25 mouse cellular contexts compared by ENCODE assay signal in genomic region chr2:9860698-9861097, GRCm38 (mm10). TPM values are rescaled to one million over a fixed set of nuclear protein-coding genes. Genes with fewer than 3 reads are reported as not detected.
A peak's percentile ranks its signal among the peaks of the same experiment; 100 is the strongest.
DNase-seq lines count a peak whose midpoint lies in the region; ATAC-seq and TF ChIP-seq lines count a peak whose summit lies in the region.
"Had no signal": no experiment of that assay in that cellular context is flagged by ENCODE, and none has a peak within 500 bp of the region (broad histone marks: within the 10 kb centered on the region; RNA-seq: fewer than 3 reads in every experiment).

No protein-coding gene starts in this region.

- peak; percentile 73 for DNase-seq in R1 (ENCODE audit: low read depth, low spot score)
- no peak for DNase-seq in forebrain, embryonic 10.5 days (ENCODE audit: extremely low spot score, low spot score)
- DNase-seq in thymus, postnatal 36 days: no peak
- no peak for DNase-seq in heart, postnatal 4 days
- DNase-seq: adrenal gland, postnatal 10 days; cerebellum, adult 11-12 months; cerebellum, adult 9-10 months; cerebellum, postnatal 36 days; gastrocnemius, postnatal 36 days; heart, adult 18-20 months; heart, postnatal 14 days had no signal

- H3K36me3 ChIP-seq in ES-Bruce4 (ENCODE audit: control insufficient read depth, insufficient read depth, low read length, poor library complexity, severe bottlenecking): no peaks in the 10 kb centered on the region
- H3K36me3 ChIP-seq in forebrain, embryonic 10.5 days (replicated peaks): no peaks in the 10 kb centered on the region
- no peaks in the 10 kb centered on the region for H3K36me3 ChIP-seq in neural tube, embryonic 15.5 days
- H3K36me3 ChIP-seq: forebrain, embryonic 15.5 days; heart, embryonic 10.5 days; heart, embryonic 15.5 days; hindbrain, embryonic 15.5 days had no signal

- H3K9me3 ChIP-seq in ES-Bruce4 (replicated peaks; ENCODE audit: control insufficient read depth, insufficient read depth, low read length, poor library complexity, severe bottlenecking): no peaks in the 10 kb centered on the region
- H3K9me3 ChIP-seq in forebrain, embryonic 10.5 days: no peaks in the 10 kb centered on the region
- no peaks in the 10 kb centered on the region for H3K9me3 ChIP-seq in neural tube, embryonic 15.5 days (replicated peaks)
- H3K9me3 ChIP-seq: embryonic facial prominence, embryonic 10.5 days; forebrain, embryonic 15.5 days; heart, embryonic 10.5 days; heart, embryonic 15.5 days; hindbrain, embryonic 15.5 days had no signal

- no peak for TF ChIP-seq POLR2A in ES-Bruce4 (IDR thresholded peaks at IDR 0.05; ENCODE audit: insufficient read depth, low read length)

- no peak overlapping the region for H3K4me2 ChIP-seq in neural tube, embryonic 15.5 days
- H3K4me2 ChIP-seq: forebrain, embryonic 15.5 days; heart, embryonic 15.5 days; hindbrain, embryonic 15.5 days had no signal

- no peak overlapping the region for H3K9ac ChIP-seq in ES-Bruce4 (ENCODE audit: low read depth, poor library complexity, severe bottlenecking)
- H3K9ac ChIP-seq in neural tube, embryonic 15.5 days (replicated peaks): no peak overlapping the region
- H3K9ac ChIP-seq: forebrain, embryonic 15.5 days; heart, embryonic 15.5 days; hindbrain, embryonic 15.5 days had no signal

- WGBS in forebrain, embryonic 10.5 days: 85% methylated on average over 5 of the region's 5 CpGs
- WGBS in neural tube, embryonic 15.5 days: 89% methylated on average over 5 of the region's 5 CpGs

- H3K27ac ChIP-seq in ES-Bruce4 (ENCODE audit: insufficient read depth, low read length): peak overlapping the region; percentile 20; the same call in 1 of the 2 replicates
- no peak overlapping the region for H3K27ac ChIP-seq in forebrain, embryonic 10.5 days
- no peak overlapping the region for H3K27ac ChIP-seq in neural tube, embryonic 15.5 days (replicated peaks)
- H3K27ac ChIP-seq: embryonic facial prominence, embryonic 10.5 days; forebrain, embryonic 15.5 days; heart, embryonic 10.5 days; heart, embryonic 15.5 days; hindbrain, embryonic 15.5 days had no signal

- H3K27me3 ChIP-seq in ES-Bruce4 (ENCODE audit: control insufficient read depth, insufficient read depth, low read length, poor library complexity, severe bottlenecking): no peaks in the 10 kb centered on the region
- H3K27me3 ChIP-seq in forebrain, embryonic 10.5 days (ENCODE audit: poor library complexity, severe bottlenecking): no peaks in the 10 kb centered on the region
- H3K27me3 ChIP-seq in neural tube, embryonic 15.5 days (replicated peaks): no peaks in the 10 kb centered on the region
- H3K27me3 ChIP-seq: CH12.LX; forebrain, embryonic 15.5 days; heart, embryonic 15.5 days; hindbrain, embryonic 15.5 days; Patski had no signal

- no peak for TF ChIP-seq CTCF in ES-Bruce4 (IDR thresholded peaks at IDR 0.05; ENCODE audit: low read depth, low read length)

- no peak overlapping the region for H3K4me3 ChIP-seq in ES-Bruce4 (ENCODE audit: low read depth, low read length)
- no peak overlapping the region for H3K4me3 ChIP-seq in forebrain, embryonic 10.5 days
- H3K4me3 ChIP-seq in neural tube, embryonic 15.5 days (replicated peaks): no peak overlapping the region
- H3K4me3 ChIP-seq: embryonic facial prominence, embryonic 10.5 days; forebrain, embryonic 15.5 days; heart, embryonic 10.5 days; heart, embryonic 15.5 days; hindbrain, embryonic 15.5 days had no signal

- H3K4me1 ChIP-seq in ES-Bruce4 (ENCODE audit: control insufficient read depth, insufficient read depth, low read length): peaks cover 4% of the 10 kb centered on the region
- H3K4me1 ChIP-seq in forebrain, embryonic 10.5 days: peaks cover 7% of the 10 kb centered on the region; the same call in 1 of the 2 replicates
- no peaks in the 10 kb centered on the region for H3K4me1 ChIP-seq in neural tube, embryonic 15.5 days
- H3K4me1 ChIP-seq: forebrain, embryonic 15.5 days; heart, embryonic 10.5 days; heart, embryonic 15.5 days; hindbrain, embryonic 15.5 days had no signal

- TF ChIP-seq EP300 in ES-Bruce4 (IDR thresholded peaks at IDR 0.05; ENCODE audit: insufficient read depth, low read depth, low read length): 0 out of 2 replicates have a peak, but pooled peaks have one; percentile 45

- ATAC-seq in granulocyte monocyte progenitor cell, adult 5-6 weeks (replicated peaks; ENCODE audit: poor library complexity, severe bottlenecking): peak; percentile 56
- ATAC-seq in neural tube, embryonic 15.5 days (ENCODE audit: low FRiP score): no peak
- ATAC-seq: forebrain, embryonic 15.5 days; intestine, embryonic 16.5 days; Patski had no signal

RNA-seq across cellular contexts. Expression of gene 4930412O13Rik, which starts 20.4 kb away (rescaled TPM):
- polyA plus RNA-seq in ES-Bruce4 (2011; ENCODE audit: insufficient read depth, insufficient read length, low read depth, missing spikeins): not detected in 2 replicates
- not detected in 2 replicates for total RNA-seq in granulocyte monocyte progenitor cell, adult 5-6 weeks (2014; fragmentation: Nextera tagmentation)
- total RNA-seq in granulocyte monocyte progenitor cell, adult 5-6 weeks (2017): not detected in 2 replicates
- polyA plus RNA-seq in forebrain, embryonic 10.5 days (2016; fragmentation: Nextera tagmentation; extraction: Ambion mirVana): 0.42 and 0.50 TPM in 2 replicates
- polyA plus RNA-seq in neural tube, embryonic 15.5 days (2015; fragmentation: Nextera tagmentation; extraction: Ambion mirVana): 0.23 TPM in 1 of 2 replicates, not detected in the other
- total RNA-seq in heart, postnatal 4 days (2021): not detected
- total RNA-seq: CH12.LX; gastrocnemius, adult 8-10 months; gastrocnemius, postnatal 36 days; heart, adult 18-20 months; heart, postnatal 14 days; MEL had no signal
- polyA plus RNA-seq: forebrain, embryonic 15.5 days; intestine, embryonic 16.5 days; Patski had no signal

RNA-seq across cellular contexts. Expression of gene 9230102O04Rik, which starts 28.6 kb away (rescaled TPM):
- polyA plus RNA-seq in ES-Bruce4 (2011; ENCODE audit: insufficient read depth, insufficient read length, low read depth, missing spikeins): not detected in 2 replicates
- total RNA-seq in granulocyte monocyte progenitor cell, adult 5-6 weeks (2014; fragmentation: Nextera tagmentation): not detected in 2 replicates
- not detected in 2 replicates for total RNA-seq in granulocyte monocyte progenitor cell, adult 5-6 weeks (2017)
- 0.54 TPM in 1 of 2 replicates, not detected in the other for polyA plus RNA-seq in forebrain, embryonic 10.5 days (2016; fragmentation: Nextera tagmentation; extraction: Ambion mirVana)
- 0.49 TPM in 1 of 2 replicates, not detected in the other for polyA plus RNA-seq in neural tube, embryonic 15.5 days (2015; fragmentation: Nextera tagmentation; extraction: Ambion mirVana)
- not detected for total RNA-seq in heart, postnatal 4 days (2021)
- total RNA-seq: adrenal gland, postnatal 10 days; gastrocnemius, adult 8-10 months; gastrocnemius, postnatal 36 days; heart, adult 18-20 months; heart, postnatal 14 days had no signal
- polyA plus RNA-seq: embryonic facial prominence, embryonic 10.5 days; embryonic facial prominence, embryonic 14.5 days; forebrain, embryonic 15.5 days; heart, embryonic 10.5 days; heart, embryonic 15.5 days; intestine, embryonic 16.5 days; Patski had no signal

RNA-seq across cellular contexts. Expression of gene Gata3, which starts 29.1 kb away (rescaled TPM):
- 5.5 and 6.1 TPM in 2 replicates for polyA plus RNA-seq in ES-Bruce4 (2011; ENCODE audit: insufficient read depth, insufficient read length, low read depth, missing spikeins)
- 17.0 TPM in 1 of 2 replicates, not detected in the other for total RNA-seq in granulocyte monocyte progenitor cell, adult 5-6 weeks (2014; fragmentation: Nextera tagmentation)
- not detected in 2 replicates for total RNA-seq in granulocyte monocyte progenitor cell, adult 5-6 weeks (2017)
- polyA plus RNA-seq in forebrain, embryonic 10.5 days (2016; fragmentation: Nextera tagmentation; extraction: Ambion mirVana): 4.2 and 7.3 TPM in 2 replicates
- 15.6 and 16.0 TPM in 2 replicates for polyA plus RNA-seq in neural tube, embryonic 15.5 days (2015; fragmentation: Nextera tagmentation; extraction: Ambion mirVana)
- total RNA-seq in heart, postnatal 4 days (2021): 1 to 10 TPM; 1.0 to 1.1 TPM
